ENCODE assay signal across 14 mouse cellular contexts in genomic region chr11:121056536-121057236, GRCm38 (mm10). TPM values are rescaled to one million over a fixed set of nuclear protein-coding genes. Genes with fewer than 3 reads are reported as not detected.
DNase-seq lines count a peak whose midpoint lies in the region; ATAC-seq lines count a peak whose summit lies in the region.
"Had no signal": no experiment of that assay in that cellular context is flagged by ENCODE, and none has a peak within 500 bp of the region (broad histone marks: within the 10 kb centered on the region; RNA-seq: fewer than 3 reads in every experiment).

No protein-coding gene starts in this region.

- no peaks in the 10 kb centered on the region for H3K27me3 ChIP-seq in embryonic facial prominence, embryonic 12.5 days
- no peaks in the 10 kb centered on the region for H3K27me3 ChIP-seq in intestine, embryonic 15.5 days (replicated peaks)
- H3K27me3 ChIP-seq in hindbrain, embryonic 16.5 days (replicated peaks; ENCODE audit: control insufficient read depth, insufficient read depth, low read length) = no peaks in the 10 kb centered on the region
- H3K27me3 ChIP-seq in forebrain, embryonic 15.5 days = no peaks in the 10 kb centered on the region
- H3K27me3 ChIP-seq: limb, embryonic 15.5 days; neural tube, embryonic 12.5 days had no signal

- no peaks in the 10 kb centered on the region for H3K9me3 ChIP-seq in embryonic facial prominence, embryonic 12.5 days
- H3K9me3 ChIP-seq in intestine, embryonic 15.5 days = no peaks in the 10 kb centered on the region
- no peaks in the 10 kb centered on the region for H3K9me3 ChIP-seq in hindbrain, embryonic 16.5 days (ENCODE audit: control insufficient read depth, low read length)
- no peaks in the 10 kb centered on the region for H3K9me3 ChIP-seq in forebrain, embryonic 15.5 days
- H3K9me3 ChIP-seq: G1E; limb, embryonic 15.5 days; neural tube, embryonic 12.5 days had no signal

- no peak for ATAC-seq in embryonic facial prominence, embryonic 12.5 days (ENCODE audit: insufficient number of reproducible peaks, insufficient read depth, low FRiP score, low TSS enrichment)
- ATAC-seq in intestine, embryonic 15.5 days = peak; percentile 67
- no peak for ATAC-seq in hindbrain, embryonic 16.5 days
- no peak for ATAC-seq in forebrain, embryonic 15.5 days (replicated peaks)

- no peak overlapping the region for H3K4me2 ChIP-seq in embryonic facial prominence, embryonic 12.5 days (replicated peaks)
- 0 out of 2 replicates have a peak overlapping the region, but pooled peaks have one; percentile 0 for H3K4me2 ChIP-seq in intestine, embryonic 15.5 days (replicated peaks)
- H3K4me2 ChIP-seq in hindbrain, embryonic 16.5 days (ENCODE audit: low read length) = no peak overlapping the region
- no peak overlapping the region for H3K4me2 ChIP-seq in forebrain, embryonic 15.5 days (replicated peaks)
- H3K4me2 ChIP-seq: limb, embryonic 15.5 days; neural tube, embryonic 12.5 days had no signal

- H3K9ac ChIP-seq in embryonic facial prominence, embryonic 12.5 days = no peak overlapping the region
- H3K9ac ChIP-seq in intestine, embryonic 15.5 days = no peak overlapping the region
- no peak overlapping the region for H3K9ac ChIP-seq in hindbrain, embryonic 16.5 days (ENCODE audit: low read depth, low read length)
- H3K9ac ChIP-seq in forebrain, embryonic 15.5 days (replicated peaks) = no peak overlapping the region
- H3K9ac ChIP-seq: limb, embryonic 15.5 days; neural tube, embryonic 12.5 days had no signal

- no peaks in the 10 kb centered on the region for H3K4me1 ChIP-seq in embryonic facial prominence, embryonic 12.5 days
- peaks cover 17% of the 10 kb centered on the region; the same call in 1 of the 2 replicates for H3K4me1 ChIP-seq in intestine, embryonic 15.5 days (replicated peaks)
- H3K4me1 ChIP-seq in hindbrain, embryonic 16.5 days (ENCODE audit: control insufficient read depth, insufficient read depth, low read depth, low read length) = no peaks in the 10 kb centered on the region
- no peaks in the 10 kb centered on the region for H3K4me1 ChIP-seq in forebrain, embryonic 15.5 days
- H3K4me1 ChIP-seq: neural tube, embryonic 12.5 days had no signal

- H3K36me3 ChIP-seq in embryonic facial prominence, embryonic 12.5 days = no peaks in the 10 kb centered on the region
- H3K36me3 ChIP-seq in intestine, embryonic 15.5 days = no peaks in the 10 kb centered on the region
- no peaks in the 10 kb centered on the region for H3K36me3 ChIP-seq in hindbrain, embryonic 16.5 days (ENCODE audit: control insufficient read depth, insufficient read depth, low read length)
- no peaks in the 10 kb centered on the region for H3K36me3 ChIP-seq in forebrain, embryonic 15.5 days
- H3K36me3 ChIP-seq: G1E; limb, embryonic 15.5 days; neural tube, embryonic 12.5 days had no signal

- WGBS in embryonic facial prominence, embryonic 12.5 days = 43% methylated on average over 7 of the region's 7 CpGs
- 41% methylated on average over 7 of the region's 7 CpGs for WGBS in intestine, embryonic 15.5 days
- 70% methylated on average over 7 of the region's 7 CpGs for WGBS in hindbrain, embryonic 16.5 days
- 77% methylated on average over 7 of the region's 7 CpGs for WGBS in forebrain, embryonic 15.5 days

- no peak overlapping the region for H3K4me3 ChIP-seq in embryonic facial prominence, embryonic 12.5 days
- no peak overlapping the region for H3K4me3 ChIP-seq in intestine, embryonic 15.5 days (replicated peaks)
- H3K4me3 ChIP-seq in hindbrain, embryonic 16.5 days (ENCODE audit: low read length) = no peak overlapping the region
- no peak overlapping the region for H3K4me3 ChIP-seq in forebrain, embryonic 15.5 days
- H3K4me3 ChIP-seq: limb, embryonic 15.5 days; neural tube, embryonic 12.5 days had no signal

- peak; percentile 76 to 85 for DNase-seq in kidney, postnatal 36 days
- DNase-seq in lung, postnatal 4 days = peak; percentile 22 to 33
- DNase-seq in left cerebral cortex, adult 11 months (ENCODE audit: low spot score) = no peak
- DNase-seq in layer of hippocampus, postnatal 10 days (ENCODE audit: low spot score in 2 of 2) = no peak

- 0 out of 2 replicates have a peak overlapping the region, but pooled peaks have one; percentile 3 for H3K27ac ChIP-seq in embryonic facial prominence, embryonic 12.5 days
- peak overlapping the region; percentile 68 for H3K27ac ChIP-seq in intestine, embryonic 15.5 days
- H3K27ac ChIP-seq in hindbrain, embryonic 16.5 days (ENCODE audit: low read depth, low read length) = no peak overlapping the region
- H3K27ac ChIP-seq in forebrain, embryonic 15.5 days (replicated peaks) = no peak overlapping the region
- H3K27ac ChIP-seq: limb, embryonic 15.5 days; neural tube, embryonic 12.5 days had no signal

RNA-seq across cellular contexts. Expression of gene Sectm1b, which starts 6.7 kb away (rescaled TPM):
- not detected in 2 replicates for polyA plus RNA-seq in embryonic facial prominence, embryonic 12.5 days (2016; fragmentation: Nextera tagmentation; extraction: Ambion mirVana)
- polyA plus RNA-seq in intestine, embryonic 15.5 days (2015; fragmentation: Nextera tagmentation; extraction: Ambion mirVana) = 0.73 and 0.93 TPM in 2 replicates
- total RNA-seq in layer of hippocampus, postnatal 10 days (2021) = not detected
- not detected in 2 replicates for polyA plus RNA-seq in hindbrain, embryonic 16.5 days (2015; fragmentation: Nextera tagmentation; extraction: Ambion mirVana)
- not detected in 2 replicates for polyA plus RNA-seq in forebrain, embryonic 15.5 days (2015; fragmentation: Nextera tagmentation; extraction: Ambion mirVana)
- total RNA-seq: layer of hippocampus, adult 18-20 months had no signal
- polyA plus RNA-seq: G1E; neural tube, embryonic 12.5 days; urinary bladder, adult 2 months had no signal

RNA-seq across cellular contexts. Expression of gene Cd7, which starts 17.5 kb away (rescaled TPM):
- polyA plus RNA-seq in embryonic facial prominence, embryonic 12.5 days (2016; fragmentation: Nextera tagmentation; extraction: Ambion mirVana) = 0.32 and 0.38 TPM in 2 replicates
- 5.6 and 6.1 TPM in 2 replicates for polyA plus RNA-seq in intestine, embryonic 15.5 days (2015; fragmentation: Nextera tagmentation; extraction: Ambion mirVana)
- total RNA-seq in layer of hippocampus, postnatal 10 days (2021) = not detected
- polyA plus RNA-seq in hindbrain, embryonic 16.5 days (2015; fragmentation: Nextera tagmentation; extraction: Ambion mirVana) = 0.29 TPM in 1 of 2 replicates, not detected in the other
- polyA plus RNA-seq in forebrain, embryonic 15.5 days (2015; fragmentation: Nextera tagmentation; extraction: Ambion mirVana) = not detected in 2 replicates
- total RNA-seq: G1E; layer of hippocampus, adult 18-20 months had no signal
- polyA plus RNA-seq: G1E; heart, postnatal 0 days had no signal

RNA-seq across cellular contexts. Expression of gene Sectm1a, which starts 24.3 kb away (rescaled TPM):
- not detected in 2 replicates for polyA plus RNA-seq in embryonic facial prominence, embryonic 12.5 days (2016; fragmentation: Nextera tagmentation; extraction: Ambion mirVana)
- polyA plus RNA-seq in intestine, embryonic 15.5 days (2015; fragmentation: Nextera tagmentation; extraction: Ambion mirVana) = 3.0 and 5.1 TPM in 2 replicates
- not detected for total RNA-seq in layer of hippocampus, postnatal 10 days (2021)
- not detected in 2 replicates for polyA plus RNA-seq in hindbrain, embryonic 16.5 days (2015; fragmentation: Nextera tagmentation; extraction: Ambion mirVana)
- polyA plus RNA-seq in forebrain, embryonic 15.5 days (2015; fragmentation: Nextera tagmentation; extraction: Ambion mirVana) = not detected in 2 replicates
- total RNA-seq: layer of hippocampus, adult 18-20 months had no signal
- polyA plus RNA-seq: G1E; neural tube, embryonic 12.5 days had no signal

Comparison
In these comparisons a context has a peak if more than half of its experiments do, and no peak if none do; other contexts are left out.
1. H3K27ac ChIP-seq: peak in embryonic facial prominence, embryonic 12.5 days (single experiment) and intestine, embryonic 15.5 days (single experiment); none in hindbrain, embryonic 16.5 days (single experiment) and forebrain, embryonic 15.5 days (single experiment).
2. DNase-seq: peak in kidney, postnatal 36 days (2 of 2) and lung, postnatal 4 days (2 of 2); none in left cerebral cortex, adult 11 months (single experiment) and layer of hippocampus, postnatal 10 days (0 of 2).